Mouse (Mus musculus) central nervous system, embryonic 14 days (tissue): ENCODE measurements around the gene Sult4a1. TPM values are rescaled to one million over a fixed set of nuclear protein-coding genes. Genes with fewer than 3 reads are reported as not detected.

ENCODE experiments used
- polyA plus RNA-seq: library from polyadenylated mRNA; depleted of rRNA; stranded (reverse); fragments of >200 nt; gene quantifications from 2 replicates; pipeline ENCODE4 v1.2.3, GENCODE M21; 2012; rRNA removed

Sult4a1 gene
- polyA plus RNA-seq, result 81.3 and 85.5 TPM in 2 replicates

DNA sequence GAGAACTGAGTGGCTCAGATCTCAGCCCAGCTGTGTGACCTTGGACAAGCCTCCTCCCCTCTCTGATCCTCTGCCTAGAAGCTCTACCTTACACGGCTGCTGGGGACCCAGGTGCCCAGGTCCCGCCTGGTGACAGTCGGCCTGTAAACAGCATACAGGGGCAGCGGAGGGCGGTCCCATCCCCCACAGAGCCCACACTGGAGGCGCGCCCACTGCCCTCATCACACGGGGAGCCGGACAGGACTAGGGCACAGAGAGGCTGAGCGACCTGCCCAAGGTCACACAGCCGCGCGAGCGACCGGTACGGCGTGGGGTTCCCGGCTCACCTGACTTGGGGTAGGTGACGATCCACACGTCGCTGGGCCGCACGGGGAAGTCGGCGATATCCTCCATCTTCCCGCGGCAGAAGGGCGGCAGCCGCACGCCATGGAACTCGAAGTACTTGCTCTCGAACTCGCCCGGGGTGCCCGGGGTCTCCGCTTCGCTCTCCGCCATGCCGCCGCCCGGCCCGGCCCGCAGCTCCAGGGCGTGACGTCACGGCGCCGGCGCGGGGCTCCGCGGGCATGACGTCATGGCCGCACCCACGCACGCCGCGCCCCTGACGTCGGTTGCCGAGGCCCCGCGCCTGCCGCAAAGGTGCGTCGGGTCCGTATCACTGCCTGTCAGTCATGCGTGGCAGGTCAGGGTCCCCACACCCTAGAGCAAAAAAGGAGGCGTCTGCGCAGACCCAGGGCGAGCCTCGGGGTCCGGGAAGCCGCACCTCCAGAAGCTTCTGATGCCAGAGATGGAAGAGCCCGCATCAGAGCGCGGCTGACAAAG lies at the start of gene Sult4a1:
Gene Sult4a1 (minus strand): TSS at position 650 of the 819 bp plus-strand sequence.

DNA sequence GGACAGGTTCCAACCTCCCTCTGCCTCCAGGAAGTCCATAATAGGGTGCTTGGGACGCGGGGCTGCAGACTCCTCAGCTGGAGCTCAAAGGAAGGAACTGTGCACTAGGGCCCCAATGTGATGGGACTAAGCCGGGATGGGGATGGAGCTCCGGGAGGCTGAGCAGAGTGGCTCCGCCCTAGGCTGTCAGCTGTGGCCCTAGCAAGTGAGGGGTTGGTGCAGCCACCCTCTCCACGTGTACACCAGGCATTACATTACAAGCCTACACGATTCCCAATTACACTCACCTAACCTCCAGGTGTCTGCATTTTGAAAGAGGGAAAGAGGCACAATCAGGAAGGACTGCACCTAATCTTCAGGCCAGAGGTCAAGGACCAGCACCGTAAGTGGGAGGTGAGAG lies 17.5 kb upstream of the Sult4a1 start, which contains the start of gene Pnpla5:
Gene Pnpla5 (minus strand): TSS at position 101 of the 400 bp plus-strand sequence.

DNA sequence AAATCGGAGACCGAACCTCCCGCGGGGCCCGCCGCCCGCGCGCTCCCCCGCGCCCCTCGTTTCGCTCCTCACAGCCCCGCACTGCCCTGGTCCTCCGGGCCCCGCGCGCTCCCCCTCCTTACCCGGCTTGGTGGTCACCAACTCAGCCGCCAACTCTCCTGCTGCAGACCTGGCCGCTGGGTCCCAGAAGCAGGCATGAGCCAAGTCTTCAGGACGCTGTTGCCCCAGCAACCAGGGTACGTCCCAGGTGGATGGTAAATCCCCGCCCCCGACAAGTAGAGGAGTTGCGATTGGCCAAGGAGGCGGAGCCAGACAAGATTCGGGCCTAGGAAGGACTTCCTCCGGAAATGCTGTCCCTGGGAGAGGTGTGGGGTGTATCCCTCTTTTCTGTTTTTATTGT lies 40.4 kb downstream of the Sult4a1 start, which contains the start of gene Efcab6:
Gene Efcab6 (minus strand): TSS at position 240 of the 400 bp plus-strand sequence.

Other genes with a start within 250 kb of the Sult4a1 start
- 0.93 and 1.6 TPM in 2 replicates for gene Efcab6, start 40.4 kb downstream of the Sult4a1 start, polyA plus RNA-seq
- not detected in 2 replicates for gene Pnpla5, start 17.4 kb upstream of the Sult4a1 start, polyA plus RNA-seq
- gene Pnpla3, start 62.1 kb upstream of the Sult4a1 start, polyA plus RNA-seq, result 9.5 and 10.9 TPM in 2 replicates
- 27.2 and 29.6 TPM in 2 replicates for gene Samm50, start 86.5 kb upstream of the Sult4a1 start, polyA plus RNA-seq
- 11.3 and 15.9 TPM in 2 replicates for gene Parvb, start 126.3 kb upstream of the Sult4a1 start, polyA plus RNA-seq
- 1.3 and 1.9 TPM in 2 replicates for gene Parvg, start 218.3 kb upstream of the Sult4a1 start, polyA plus RNA-seq